Mouse (Mus musculus) forebrain, embryonic 11.5 days (tissue): ENCODE data around the gene Ctf2. TPM values are rescaled to one million over a fixed set of nuclear protein-coding genes. Genes with fewer than 3 reads are reported as not detected.

Experiments
- ATAC-seq: fragments of 200-750 bp; cut with Nextera tagmentation; replicated peaks from 2 replicates; pipeline ENCODE4 v1.8.0; 2017; ENCODE audit warnings: moderate TSS enrichment; ENCODE audit not compliant: low FRiP score
- DNase-seq: peaks from one replicate; pipeline ENCODE4 v3.0.0-alpha.2; 2017; ENCODE audit warnings: low spot score
- H3K27ac ChIP-seq: fragments of 300-500 bp; sonication (generic); 2 replicates; pipeline ENCODE4 v1.5.1; 2014; ENCODE audit warnings: low read depth, low read length
- H3K27me3 ChIP-seq: fragments of 300-500 bp; sonication (generic); 2 replicates; pipeline ENCODE4 v1.6.1; 2014; ENCODE audit warnings: mild to moderate bottlenecking, low read length, mixed read lengths; ENCODE audit not compliant: control insufficient read depth, insufficient read depth
- H3K36me3 ChIP-seq: fragments of 300-500 bp; sonication (generic); 2 replicates; pipeline ENCODE4 v1.6.1; 2014; ENCODE audit warnings: mild to moderate bottlenecking, low read length, moderate library complexity, mixed read lengths; ENCODE audit not compliant: control insufficient read depth, insufficient read depth
- H3K4me1 ChIP-seq: fragments of 300-500 bp; sonication (generic); replicated peaks from 2 replicates; pipeline ENCODE4 v1.6.1; 2014; ENCODE audit warnings: low read length, mixed read lengths; ENCODE audit not compliant: control insufficient read depth, insufficient read depth
- H3K4me2 ChIP-seq: fragments of 300-500 bp; sonication (generic); 2 replicates; pipeline ENCODE4 v1.6.1; 2014; ENCODE audit warnings: low read depth, mild to moderate bottlenecking, low read length, moderate library complexity, mixed read lengths; ENCODE audit not compliant: severe bottlenecking
- H3K4me3 ChIP-seq: fragments of 300-500 bp; sonication (generic); 2 replicates; pipeline ENCODE4 v1.5.1; 2014; ENCODE audit warnings: low read depth, low read length
- H3K9ac ChIP-seq: fragments of 300-500 bp; sonication (generic); 2 replicates; pipeline ENCODE4 v1.6.1; 2014; ENCODE audit warnings: low read length
- H3K9me3 ChIP-seq: fragments of 300-500 bp; sonication (generic); 2 replicates; pipeline ENCODE4 v1.6.1; 2016; ENCODE audit warnings: low read length, mixed read lengths; ENCODE audit not compliant: control insufficient read depth
- WGBS: fragments of 180-500 bp; shearing (Covaris S2); extraction: QIAGEN DNeasy Blood & Tissue Kit; methylation state at CpG from one replicate; pipeline ENCODE4 v1.1.7; 2014; 5-methylcytosine and 5-hydroxymethylcytosine counted together
- polyA plus RNA-seq: library from polyadenylated mRNA; unstranded; fragments of >200 nt; fragmentation: Nextera tagmentation; extraction: Ambion mirVana; gene quantifications from 2 replicates; pipeline ENCODE4 v1.2.1, GENCODE M21; 2014

Gene Ctf2
- polyA plus RNA-seq, 1 experiment from 2014 or later, result 0.63 TPM

GRCm38 (mm10) chr7:127744366-127745045, 12.5 kb upstream of the Ctf2 start, which contains the start of gene Fbxl19:
TSS of gene Fbxl19 (plus strand) at chr7:127744543.
- DNase-seq (peak; percentile 82), ATAC-seq (no peak)
- H3K9me3 ChIP-seq, result no peaks in the 10 kb centered on the region
- no peaks in the 10 kb centered on the region; the same call in 1 of the 2 replicates for H3K4me1 ChIP-seq
- 1% methylated on average over 26 of the region's 26 CpGs for WGBS
- peak within 1 kb of the TSS; percentile 90 for H3K27ac ChIP-seq
- no peaks in the 10 kb centered on the region for H3K27me3 ChIP-seq
- H3K9ac ChIP-seq, result peak within 1 kb of the TSS; percentile 89
- no peaks in the 10 kb centered on the region; the same call in 1 of the 2 replicates for H3K36me3 ChIP-seq
- H3K4me3 ChIP-seq, result peak within 1 kb of the TSS; percentile 88
- peak within 1 kb of the TSS; percentile 82 for H3K4me2 ChIP-seq

GRCm38 (mm10) chr7:127730170-127730569, 1.8 kb downstream of the Ctf2 start:
- Histone ChIP-seq H3K4me2 (no peak overlapping the region), H3K9me3 (no peaks in the 10 kb centered on the region), H3K4me1 (no peaks in the 10 kb centered on the region), H3K9ac (no peak overlapping the region), H3K4me3 (no peak overlapping the region), H3K27me3 (no peaks in the 10 kb centered on the region), H3K27ac (no peak overlapping the region), H3K36me3 (no peaks in the 10 kb centered on the region)
- DNase-seq (no peak), ATAC-seq (no peak)
- 75% methylated on average over 4 of the region's 4 CpGs for WGBS

GRCm38 (mm10) chr7:127727898-127728297, 4.1 kb downstream of the Ctf2 start:
- DNase-seq (no peak), ATAC-seq (no peak)
- Histone ChIP-seq H3K9me3 (no peaks in the 10 kb centered on the region), H3K9ac (no peak overlapping the region), H3K27ac (no peak overlapping the region), H3K4me3 (no peak overlapping the region), H3K36me3 (no peaks in the 10 kb centered on the region), H3K4me1 (no peaks in the 10 kb centered on the region), H3K4me2 (no peak overlapping the region), H3K27me3 (no peaks in the 10 kb centered on the region)
- 92% methylated on average over 7 of the region's 7 CpGs for WGBS

GRCm38 (mm10) chr7:127725924-127726323, 6.0 kb downstream of the Ctf2 start:
- DNase-seq (no peak), ATAC-seq (no peak)
- H3K27me3 ChIP-seq, result no peaks in the 10 kb centered on the region
- no peaks in the 10 kb centered on the region for H3K4me1 ChIP-seq
- no peak overlapping the region for H3K27ac ChIP-seq
- WGBS, result 44% methylated on average over 6 of the region's 6 CpGs
- H3K4me3 ChIP-seq, result no peak overlapping the region
- H3K9me3 ChIP-seq, result no peaks in the 10 kb centered on the region
- H3K4me2 ChIP-seq, result no peak overlapping the region
- no peaks in the 10 kb centered on the region for H3K36me3 ChIP-seq
- no peak overlapping the region for H3K9ac ChIP-seq

- Histone ChIP-seq H3K27ac (no peak overlapping the region), H3K27me3 (no peaks in the 10 kb centered on the region), H3K9ac (no peak overlapping the region), H3K4me3 (no peak overlapping the region), H3K4me1 (no peaks in the 10 kb centered on the region), H3K4me2 (no peak overlapping the region), H3K9me3 (no peaks in the 10 kb centered on the region), H3K36me3 (no peaks in the 10 kb centered on the region)
- ATAC-seq (no peak), DNase-seq (no peak)
- WGBS, result 24% methylated on average over 2 of the region's 2 CpGs
Measured at GRCm38 (mm10) chr7:127725490-127725889, 6.5 kb downstream of the Ctf2 start.

GRCm38 (mm10) chr7:127719258-127719657, 12.7 kb downstream of the Ctf2 start:
- Histone ChIP-seq H3K27me3 (no peaks in the 10 kb centered on the region), H3K4me2 (no peak overlapping the region), H3K4me1 (peaks cover 3% of the 10 kb centered on the region), H3K4me3 (no peak overlapping the region), H3K9me3 (no peaks in the 10 kb centered on the region), H3K27ac (no peak overlapping the region), H3K36me3 (no peaks in the 10 kb centered on the region), H3K9ac (no peak overlapping the region)
- ATAC-seq (no peak), DNase-seq (no peak)
- WGBS, result 90% methylated on average over 6 of the region's 6 CpGs

GRCm38 (mm10) chr7:127718339-127718738, 13.6 kb downstream of the Ctf2 start:
- Histone ChIP-seq H3K9ac (no peak overlapping the region), H3K4me2 (no peak overlapping the region), H3K4me1 (peaks cover 4% of the 10 kb centered on the region), H3K36me3 (no peaks in the 10 kb centered on the region), H3K27me3 (no peaks in the 10 kb centered on the region), H3K4me3 (no peak overlapping the region), H3K9me3 (no peaks in the 10 kb centered on the region), H3K27ac (no peak overlapping the region)
- no peak for ATAC-seq
- WGBS, result 92% methylated on average over 6 of the region's 6 CpGs
- no peak for DNase-seq

- peak overlapping the region; percentile 29 for H3K4me3 ChIP-seq
- DNase-seq (peak; percentile 86), ATAC-seq (peak; percentile 66)
- peak overlapping the region; percentile 65 for H3K4me2 ChIP-seq
- H3K27ac ChIP-seq, result no peak overlapping the region
- peaks cover 14% of the 10 kb centered on the region for H3K4me1 ChIP-seq
- under 1% methylated on average over 41 of the region's 41 CpGs for WGBS
- no peaks in the 10 kb centered on the region for H3K36me3 ChIP-seq
- H3K9me3 ChIP-seq, result no peaks in the 10 kb centered on the region
- peak overlapping the region; percentile 66 for H3K9ac ChIP-seq
- no peaks in the 10 kb centered on the region for H3K27me3 ChIP-seq
Measured at GRCm38 (mm10) chr7:127716992-127717391, 15.0 kb downstream of the Ctf2 start.

GRCm38 (mm10) chr7:127714816-127715215, 17.1 kb downstream of the Ctf2 start:
- H3K4me2 ChIP-seq, result no peak overlapping the region
- H3K9me3 ChIP-seq, result no peaks in the 10 kb centered on the region
- 85% methylated on average over 4 of the region's 4 CpGs for WGBS
- H3K9ac ChIP-seq, result no peak overlapping the region
- peaks cover 20% of the 10 kb centered on the region for H3K4me1 ChIP-seq
- H3K36me3 ChIP-seq, result no peaks in the 10 kb centered on the region
- H3K27ac ChIP-seq, result no peak overlapping the region
- no peaks in the 10 kb centered on the region for H3K27me3 ChIP-seq
- no peak for DNase-seq
- H3K4me3 ChIP-seq, result no peak overlapping the region
- no peak for ATAC-seq
